Mouse (Mus musculus): ENCODE data around the gene Rhbdd2. TPM values are rescaled to one million over a fixed set of nuclear protein-coding genes. Genes with fewer than 3 reads are reported as not detected.

Rhbdd2 gene
- total RNA-seq, 2 experiments from 2014 or later, result 15.5 to 17.2 TPM

DNA sequence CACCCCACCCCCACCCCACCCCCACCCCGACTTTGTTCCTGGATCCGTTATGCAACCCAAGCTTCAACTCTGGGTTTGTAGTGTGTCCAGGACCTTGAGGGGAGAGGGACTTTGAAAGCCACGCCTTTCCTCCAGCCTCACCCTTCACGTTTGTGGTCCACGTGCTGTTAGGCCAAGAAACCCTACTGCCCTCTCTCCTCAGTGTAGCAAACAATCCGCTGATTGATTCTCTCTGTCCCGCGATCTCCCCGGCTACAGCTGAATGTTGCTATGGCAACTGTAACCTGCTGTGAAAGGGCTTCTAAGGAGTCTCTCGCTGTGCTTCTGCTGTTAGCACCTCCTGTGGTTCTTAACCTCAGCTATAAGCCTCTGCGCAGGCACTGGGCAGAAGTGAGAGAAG is 42.4 kb downstream of the Rhbdd2 start:
- peak; percentile 76 for DNase-seq (ENCODE audit: low spot score)
- intact Hi-C loops (cut with DNase I), result no loop called here

DNA sequence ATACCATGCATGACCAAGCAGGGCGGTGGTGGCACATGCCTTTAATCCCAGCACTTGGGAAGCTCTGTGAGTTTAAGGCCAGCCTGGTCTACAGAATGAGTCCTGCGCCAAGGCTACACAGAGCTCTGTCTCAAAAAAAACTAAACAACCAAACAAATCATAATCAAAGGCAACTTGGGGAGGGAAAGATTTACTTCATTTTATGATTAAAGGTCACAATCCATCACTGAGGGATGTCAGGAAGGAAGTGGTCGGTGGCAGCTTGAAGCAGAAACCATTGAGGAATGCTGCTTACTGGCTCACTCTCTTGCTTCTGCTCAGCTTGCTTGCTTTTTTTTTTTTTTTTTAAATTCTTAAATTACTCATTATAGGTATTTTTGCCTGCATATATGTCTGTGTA is 44.3 kb downstream of the Rhbdd2 start:
- intact Hi-C loops (cut with DNase I), result no loop called here
- no peak for DNase-seq (ENCODE audit: low spot score)

DNA sequence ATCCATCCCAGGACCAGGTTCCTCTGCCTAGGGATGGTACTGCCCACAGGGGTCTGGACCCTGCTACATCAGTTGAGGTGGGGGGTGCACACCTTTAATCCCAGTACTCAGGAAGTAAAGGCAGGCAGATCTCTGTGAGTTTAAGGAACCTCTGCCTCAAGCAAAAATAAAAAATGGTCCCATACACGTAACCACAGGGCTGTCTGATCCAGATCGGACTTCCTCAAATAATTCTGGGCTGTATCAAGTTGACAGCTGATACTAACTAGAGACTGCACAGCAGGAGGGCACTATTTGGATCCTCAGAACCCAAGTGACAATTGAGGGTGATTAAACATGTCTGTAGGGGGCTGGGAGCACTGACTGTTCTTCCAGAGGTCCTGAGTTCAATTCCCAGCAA is 44.8 kb downstream of the Rhbdd2 start:
- no peak for DNase-seq (ENCODE audit: low spot score)

DNA sequence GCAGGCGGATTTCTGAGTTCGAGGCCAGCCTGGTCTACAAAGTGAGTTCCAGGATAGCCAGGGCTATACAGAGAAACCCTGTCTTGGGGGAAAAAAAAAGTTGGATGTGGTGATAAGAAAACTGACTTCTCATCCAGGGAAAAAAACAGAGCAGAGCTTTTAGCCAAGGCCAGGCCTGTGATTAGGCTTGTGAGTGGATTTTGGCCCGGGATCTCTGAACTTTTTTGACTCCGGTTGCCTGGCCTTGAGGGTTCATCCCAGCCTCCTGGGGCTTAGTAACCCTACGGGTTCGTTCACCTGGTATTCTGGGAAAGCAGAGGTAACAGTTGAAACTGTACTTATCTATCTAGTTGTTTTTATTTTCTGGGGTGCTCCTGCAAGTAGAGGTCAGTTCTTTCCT is 46.1 kb downstream of the Rhbdd2 start:
- no peak for DNase-seq (ENCODE audit: low spot score)
- intact Hi-C loops (cut with DNase I), result no loop called here

More for the DNA sequence above, 44.8 kb downstream of the Rhbdd2 start:
- intact Hi-C loops (cut with DNase I), result no loop called here

DNA sequence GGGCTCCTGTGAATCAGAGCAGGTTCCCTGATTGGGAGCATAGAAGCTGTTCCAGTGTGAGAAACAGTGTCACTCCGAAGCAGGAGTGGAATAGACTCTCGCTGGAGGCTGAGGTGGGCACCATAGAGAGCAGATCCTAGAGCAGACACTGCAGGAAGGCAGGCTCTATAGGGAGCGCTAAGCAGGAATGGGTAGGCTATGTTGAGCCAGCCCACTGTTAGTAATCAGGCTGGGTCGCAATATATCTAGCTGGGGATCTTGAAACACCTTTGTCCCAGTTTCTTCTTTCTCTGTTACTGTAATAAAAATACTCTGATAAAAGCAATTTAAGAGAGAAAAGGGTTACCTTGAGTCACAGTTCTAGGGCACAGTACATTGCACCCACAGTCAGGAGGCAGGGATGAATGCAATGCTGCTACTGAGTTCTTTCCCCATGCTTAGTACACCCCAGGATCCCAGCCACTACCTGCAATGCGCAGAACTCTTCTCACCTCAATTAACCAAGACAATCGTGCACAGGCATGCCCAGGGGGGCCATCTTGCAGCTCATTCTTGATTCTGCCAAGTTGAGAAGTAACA is 48.6 kb downstream of the Rhbdd2 start:
- intact Hi-C loops (cut with DNase I), result no loop called here
- no peak for DNase-seq (ENCODE audit: low spot score)

DNA sequence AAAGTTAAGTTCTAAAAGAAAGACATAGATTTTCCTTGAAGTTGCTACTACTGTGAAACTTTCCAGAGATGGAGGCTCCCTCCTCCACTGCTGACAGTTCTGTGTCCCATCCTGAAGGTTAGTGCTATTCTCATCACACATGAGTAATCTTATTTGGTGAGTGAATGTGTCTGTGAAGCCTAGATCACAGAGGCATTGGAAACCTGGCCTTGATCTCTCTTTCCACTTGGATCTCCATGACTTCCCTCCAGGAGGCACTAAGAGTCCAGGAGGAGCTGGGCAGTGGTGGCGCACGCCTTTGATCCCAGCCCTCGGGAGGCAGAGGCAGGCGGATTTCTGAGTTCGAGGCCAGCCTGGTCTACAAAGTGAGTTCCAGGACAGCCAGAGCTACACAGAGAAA is 49.6 kb downstream of the Rhbdd2 start:
- DNase-seq (ENCODE audit: low spot score), result no peak
- intact Hi-C loops (cut with DNase I), result no loop called here

DNA sequence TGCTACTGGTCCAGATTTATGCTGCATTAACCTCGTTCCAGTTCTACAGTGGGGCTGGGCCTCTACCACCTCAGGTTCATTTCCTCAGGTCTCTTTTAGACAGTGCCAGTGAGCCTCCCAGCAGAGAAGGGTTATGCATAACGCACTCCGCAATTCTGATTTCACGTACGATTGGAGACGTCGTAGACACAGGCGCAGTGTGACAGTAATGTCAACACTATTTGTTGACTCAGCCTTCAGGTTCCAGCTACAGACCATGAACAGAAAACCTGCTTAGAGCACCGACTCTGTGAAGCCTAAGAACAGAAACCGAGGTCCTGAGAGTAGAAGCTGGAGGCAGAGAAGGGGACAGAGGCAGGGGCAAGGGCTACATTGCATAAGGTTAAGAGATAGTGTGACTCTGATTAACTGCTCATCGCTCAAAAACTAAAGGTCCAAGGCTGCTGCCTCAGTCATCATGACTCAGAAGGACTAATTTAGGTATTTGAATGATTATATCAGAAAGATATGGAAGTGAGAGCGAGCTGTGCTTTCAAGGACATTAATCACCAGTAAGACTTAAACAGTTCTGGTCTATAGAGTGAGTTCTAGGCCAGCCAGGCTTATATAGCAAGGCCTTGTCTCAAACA is 50.6 kb downstream of the Rhbdd2 start:
- DNase-seq (ENCODE audit: low spot score), result no peak
- intact Hi-C loops (cut with DNase I), result no loop called here

DNA sequence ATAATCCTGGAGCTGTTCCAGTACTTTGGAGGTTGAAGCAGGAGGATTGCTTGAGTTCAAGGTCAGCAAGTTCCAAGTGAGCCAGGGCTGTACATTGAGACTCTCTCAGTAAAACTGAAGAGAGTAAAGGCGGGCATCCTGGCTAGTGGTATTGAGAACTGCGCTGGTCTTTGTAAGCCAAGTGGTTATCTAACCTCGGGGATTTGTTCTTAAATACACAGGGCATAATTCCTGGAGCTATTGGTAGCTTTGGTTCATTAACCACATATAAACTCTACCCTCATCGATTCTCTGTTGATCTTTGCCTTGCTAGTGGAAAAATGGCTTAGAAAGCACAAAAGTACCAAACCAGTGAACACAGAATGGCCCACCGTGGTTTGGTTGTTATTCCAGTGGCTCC is 58.0 kb downstream of the Rhbdd2 start:
- no peak for DNase-seq (ENCODE audit: low spot score)
- intact Hi-C loops (cut with DNase I), result loop anchor here (5.0 kb wide), 1 partner anchor 503 kb away; the partner anchor contains the start of gene Baz1b

DNA sequence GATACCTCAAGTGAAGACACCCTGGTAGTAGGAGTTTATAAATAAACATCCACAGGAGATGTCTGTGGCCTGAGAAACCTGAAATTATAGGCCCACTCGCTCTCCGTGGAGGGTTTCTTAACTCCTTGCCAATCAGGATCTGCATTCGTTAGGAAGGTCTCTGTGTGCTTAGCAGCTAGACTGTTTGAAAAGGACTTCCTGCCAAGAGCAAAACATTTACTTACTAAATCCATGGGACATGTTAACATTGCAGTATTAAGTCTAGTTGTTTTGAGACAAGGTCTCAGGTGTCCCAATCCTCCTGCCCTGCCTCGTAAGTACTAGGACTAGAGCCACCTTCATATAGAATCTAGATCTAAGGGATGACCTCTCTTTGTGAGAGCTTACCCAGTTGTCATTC is 58.8 kb downstream of the Rhbdd2 start:
- intact Hi-C loops (cut with DNase I), result loop anchor here (5.0 kb wide), 1 partner anchor 504 kb away; the partner anchor contains the start of gene Baz1b
- no peak for DNase-seq (ENCODE audit: low spot score)

DNA sequence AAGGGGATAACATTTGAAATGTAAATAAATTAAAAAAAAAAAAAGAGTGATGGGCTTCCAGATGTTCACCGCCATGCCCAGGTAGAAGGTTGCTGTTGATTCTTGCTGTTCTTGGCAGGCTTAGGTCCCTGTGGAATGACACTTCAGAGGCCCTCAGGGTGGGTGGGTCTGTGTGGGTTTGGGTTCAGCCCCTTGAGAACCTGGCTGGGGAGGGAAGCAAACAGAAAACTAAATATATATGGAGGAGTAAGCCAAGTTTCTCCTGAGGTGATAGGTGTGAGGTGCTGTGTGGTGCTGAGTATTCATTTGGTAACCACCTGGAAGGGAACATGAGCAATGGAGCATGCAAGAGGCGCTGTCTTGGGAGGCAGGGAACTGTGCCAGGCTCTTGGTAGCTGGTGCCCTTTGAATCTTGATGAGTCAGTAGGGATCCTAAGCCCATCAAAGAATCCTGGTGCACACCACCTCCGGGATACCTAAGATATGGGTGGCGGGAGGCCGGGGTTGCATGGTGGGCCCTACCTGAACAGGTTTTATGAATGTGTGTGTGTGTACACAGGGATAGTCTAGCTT is 60.9 kb downstream of the Rhbdd2 start:
- intact Hi-C loops (cut with DNase I), result loop anchor here (5.0 kb wide), 1 partner anchor 506 kb away; the partner anchor contains the start of gene Baz1b

DNA sequence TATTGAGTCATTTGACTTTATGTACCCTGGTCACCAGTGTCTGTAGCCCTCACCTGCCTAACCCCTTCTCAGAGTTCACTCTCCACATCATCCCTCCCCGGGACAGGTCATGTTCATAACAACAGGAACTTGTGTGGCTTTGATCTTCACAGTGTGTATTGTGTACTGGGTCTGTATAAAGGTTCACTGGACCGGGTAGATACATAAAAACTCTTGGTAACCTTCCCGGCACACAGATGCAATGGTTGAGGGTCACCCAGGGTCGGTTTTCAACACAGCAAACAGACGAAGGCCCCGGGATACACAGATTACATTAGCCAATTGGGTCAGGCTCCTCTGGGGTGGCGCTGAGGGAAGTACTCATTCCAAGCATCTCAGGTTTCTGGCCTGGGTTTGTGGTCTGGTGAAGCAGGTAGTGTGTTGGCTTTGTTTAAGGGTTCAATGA is 62.9 kb downstream of the Rhbdd2 start:
- intact Hi-C loops (cut with DNase I), result no loop called here
- no peak for DNase-seq (ENCODE audit: low spot score)

More for the DNA sequence above, 60.9 kb downstream of the Rhbdd2 start:
- no peak for DNase-seq (ENCODE audit: low spot score)

Other genes with a start within 250 kb of the Rhbdd2 start
- gene Pom121, start 238.1 kb upstream of the Rhbdd2 start, total RNA-seq (2021), result 10 to 100 TPM; 11.1 to 13.6 TPM
- 10 to 100 TPM; 30.0 to 36.0 TPM for gene Hip1, start 87.5 kb upstream of the Rhbdd2 start, total RNA-seq (2021)
- gene Ccl26, start 69.0 kb upstream of the Rhbdd2 start, total RNA-seq (2021), result not detected
- gene Ccl24, start 59.6 kb upstream of the Rhbdd2 start, total RNA-seq (2021), result 1 to 10 TPM; 2.1 to 2.2 TPM
- 10 to 100 TPM; 50.7 to 65.8 TPM for gene Por, start 37.4 kb downstream of the Rhbdd2 start, total RNA-seq (2021)
- gene Tmem120a, start 111.8 kb downstream of the Rhbdd2 start, total RNA-seq (2021), result 10 to 100 TPM; 11.8 to 13.3 TPM
- not detected for gene Styxl1, start 145.8 kb downstream of the Rhbdd2 start, total RNA-seq (2021)
- 1,000 to 10,000 TPM; 1,992 to 2,010 TPM for gene Mdh2, start 145.9 kb downstream of the Rhbdd2 start, total RNA-seq (2021)
- gene Srrm3, start 174.3 kb downstream of the Rhbdd2 start, total RNA-seq (2021), result not detected

All from heart, postnatal 25 days (tissue).